Mouse (Mus musculus) forebrain, embryonic 13.5 days (tissue): ENCODE data around the gene Kdm4b. TPM values are rescaled to one million over a fixed set of nuclear protein-coding genes. Genes with fewer than 3 reads are reported as not detected.

ENCODE experiments used
- ATAC-seq: fragments of 200-750 bp; cut with Nextera tagmentation; 2 replicates; pipeline ENCODE4 v1.8.0; 2017
- H3K27ac ChIP-seq: fragments of 300-500 bp; sonication (generic); 2 replicates; pipeline ENCODE4 v1.5.1; 2015; ENCODE audit warnings: inconsistent platforms, mild to moderate bottlenecking, moderate library complexity
- H3K27me3 ChIP-seq: fragments of 300-500 bp; sonication (generic); 2 replicates; pipeline ENCODE4 v1.6.1; 2015; ENCODE audit warnings: mild to moderate bottlenecking, inconsistent platforms
- H3K36me3 ChIP-seq: fragments of 300-500 bp; sonication (generic); 2 replicates; pipeline ENCODE4 v1.6.1; 2015; ENCODE audit warnings: mild to moderate bottlenecking, inconsistent platforms; ENCODE audit not compliant: poor library complexity, severe bottlenecking
- H3K4me1 ChIP-seq: fragments of 300-500 bp; sonication (generic); 2 replicates; pipeline ENCODE4 v1.6.1; 2015; ENCODE audit warnings: inconsistent platforms
- H3K4me2 ChIP-seq: fragments of 300-500 bp; sonication (generic); 2 replicates; pipeline ENCODE4 v1.6.1; 2015; ENCODE audit warnings: inconsistent platforms, mild to moderate bottlenecking, moderate library complexity
- H3K4me3 ChIP-seq: fragments of 300-500 bp; sonication (generic); 2 replicates; pipeline ENCODE4 v1.5.1; 2015; ENCODE audit warnings: mild to moderate bottlenecking, inconsistent platforms
- H3K9ac ChIP-seq: fragments of 300-500 bp; sonication (generic); 2 replicates; pipeline ENCODE4 v1.6.1; 2015; ENCODE audit warnings: mild to moderate bottlenecking, inconsistent platforms
- H3K9me3 ChIP-seq: fragments of 300-500 bp; sonication (generic); replicated peaks from 2 replicates; pipeline ENCODE4 v1.6.1; 2016; ENCODE audit warnings: inconsistent platforms
- WGBS: fragments of 180-500 bp; shearing (Covaris S2); methylation state at CpG from one replicate; pipeline ENCODE4 v1.1.7; 2015; 5-methylcytosine and 5-hydroxymethylcytosine counted together
- polyA plus RNA-seq: library from polyadenylated mRNA; unstranded; fragments of >200 nt; fragmentation: Nextera tagmentation; extraction: Ambion mirVana; gene quantifications from 2 replicates; pipeline ENCODE4 v1.2.1, GENCODE M21; 2015

Gene Kdm4b
- polyA plus RNA-seq, 1 experiment from 2014 or later, result 51.4 TPM

DNA sequence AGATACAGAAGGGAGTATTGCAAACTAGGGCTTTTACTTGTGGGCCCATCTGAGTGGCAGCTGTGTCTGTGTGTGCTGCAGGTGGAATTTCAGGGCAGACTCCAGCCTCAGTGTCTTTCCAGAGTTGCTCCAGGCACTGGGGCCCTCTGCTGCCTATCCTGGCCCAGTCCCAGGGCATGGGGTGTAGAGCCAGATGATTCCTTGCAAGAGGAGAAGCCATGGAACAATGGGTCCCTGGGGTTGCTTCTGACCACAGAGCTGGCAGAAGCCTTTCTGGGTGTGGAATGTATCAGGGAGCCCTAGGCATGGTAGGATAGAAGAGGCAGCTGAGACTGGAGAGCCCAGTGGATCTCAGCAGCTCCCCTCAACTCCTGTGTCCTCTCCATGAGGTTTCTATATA is 5.4 kb downstream of the Kdm4b start:
- Histone ChIP-seq H3K4me3 (no peak overlapping the region), H3K27ac (no peak overlapping the region), H3K9ac (no peak overlapping the region), H3K36me3 (no peaks in the 10 kb centered on the region), H3K4me2 (no peak overlapping the region), H3K4me1 (peaks cover 46% of the 10 kb centered on the region), H3K9me3 (no peaks in the 10 kb centered on the region), H3K27me3 (no peaks in the 10 kb centered on the region)
- ATAC-seq, result no peak

DNA sequence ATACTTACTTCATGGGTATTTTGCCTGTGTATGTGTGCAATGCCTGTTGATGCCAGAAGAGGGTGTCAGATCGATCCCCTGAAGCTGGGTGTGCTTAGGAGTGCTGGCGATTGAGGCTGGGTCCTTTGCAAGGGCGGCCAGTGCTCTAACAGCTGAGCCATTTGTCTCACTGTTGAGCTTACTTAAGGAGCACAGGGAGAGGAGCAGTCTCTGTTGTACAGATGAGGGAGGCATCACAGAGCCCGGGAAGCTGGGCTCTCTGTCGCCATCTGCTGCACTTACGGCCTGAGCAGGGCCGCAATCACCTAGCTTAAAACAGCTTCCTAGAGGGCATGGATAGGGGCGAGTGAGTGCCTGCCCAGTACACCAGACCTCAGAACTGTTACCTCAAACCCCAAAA is 7.1 kb downstream of the Kdm4b start:
- peaks cover 43% of the 10 kb centered on the region for H3K4me1 ChIP-seq

DNA sequence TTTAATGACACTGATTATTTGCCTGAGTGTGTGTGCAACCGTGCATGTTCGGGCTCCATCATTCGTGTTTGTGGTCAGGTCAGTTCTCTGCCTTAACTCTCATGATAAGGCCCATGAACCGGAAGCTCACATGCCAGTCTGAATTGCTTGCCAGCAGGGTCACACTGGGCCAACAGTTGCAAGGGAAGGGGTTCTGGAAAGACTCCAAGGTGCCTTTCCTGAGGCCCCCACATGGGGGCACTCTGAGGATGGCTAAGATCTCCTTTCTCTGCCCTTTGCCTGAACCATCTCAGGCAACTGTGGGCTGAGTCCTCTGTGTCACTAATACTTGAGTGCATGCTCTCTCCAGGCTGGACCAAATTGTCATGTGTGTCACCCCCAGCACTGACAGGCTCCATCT is 11.3 kb downstream of the Kdm4b start:
- ATAC-seq, result no peak; the same call in 1 of the 2 replicates
- H3K4me1 ChIP-seq, result peaks cover 19% of the 10 kb centered on the region
- H3K4me2 ChIP-seq, result no peak overlapping the region
- no peak overlapping the region for H3K9ac ChIP-seq
- H3K9me3 ChIP-seq, result no peaks in the 10 kb centered on the region
- H3K36me3 ChIP-seq, result no peaks in the 10 kb centered on the region
- no peaks in the 10 kb centered on the region for H3K27me3 ChIP-seq
- 61% methylated on average over 4 of the region's 4 CpGs for WGBS
- no peak overlapping the region for H3K4me3 ChIP-seq
- no peak overlapping the region for H3K27ac ChIP-seq

More for the DNA sequence above, 7.1 kb downstream of the Kdm4b start:
- H3K27me3 ChIP-seq, result no peaks in the 10 kb centered on the region
- no peak overlapping the region for H3K4me2 ChIP-seq
- 41% methylated on average over 8 of the region's 8 CpGs for WGBS
- no peak overlapping the region for H3K4me3 ChIP-seq
- H3K9me3 ChIP-seq, result no peaks in the 10 kb centered on the region
- no peak overlapping the region for H3K27ac ChIP-seq
- no peaks in the 10 kb centered on the region for H3K36me3 ChIP-seq
- H3K9ac ChIP-seq, result no peak overlapping the region
- no peak for ATAC-seq

DNA sequence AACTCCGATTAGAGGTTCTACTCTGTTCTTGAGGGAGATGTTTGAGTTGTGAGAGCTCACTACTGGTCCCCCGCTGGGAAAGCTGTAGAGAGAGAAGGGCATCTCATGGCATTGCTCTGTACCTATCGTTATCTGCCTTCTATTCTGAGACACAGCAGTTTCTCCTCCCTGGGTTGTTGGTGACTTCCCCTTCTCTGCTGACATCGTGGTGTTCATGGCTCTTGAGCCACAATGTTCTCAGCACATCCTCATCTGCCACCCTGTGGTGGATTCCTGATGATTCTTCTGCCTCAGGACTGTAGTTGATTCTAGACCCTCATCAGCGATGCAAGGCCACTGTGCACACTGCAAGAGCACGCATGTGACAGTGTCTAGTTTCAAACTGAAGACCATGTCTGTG is 11.9 kb downstream of the Kdm4b start:
- WGBS, result 94% methylated on average over 6 of the region's 6 CpGs
- no peak overlapping the region for H3K9ac ChIP-seq
- no peak for ATAC-seq
- peaks cover 19% of the 10 kb centered on the region for H3K4me1 ChIP-seq
- no peaks in the 10 kb centered on the region for H3K27me3 ChIP-seq
- no peak overlapping the region for H3K27ac ChIP-seq
- no peak overlapping the region for H3K4me3 ChIP-seq
- no peak overlapping the region for H3K4me2 ChIP-seq
- H3K9me3 ChIP-seq, result no peaks in the 10 kb centered on the region
- H3K36me3 ChIP-seq, result no peaks in the 10 kb centered on the region

DNA sequence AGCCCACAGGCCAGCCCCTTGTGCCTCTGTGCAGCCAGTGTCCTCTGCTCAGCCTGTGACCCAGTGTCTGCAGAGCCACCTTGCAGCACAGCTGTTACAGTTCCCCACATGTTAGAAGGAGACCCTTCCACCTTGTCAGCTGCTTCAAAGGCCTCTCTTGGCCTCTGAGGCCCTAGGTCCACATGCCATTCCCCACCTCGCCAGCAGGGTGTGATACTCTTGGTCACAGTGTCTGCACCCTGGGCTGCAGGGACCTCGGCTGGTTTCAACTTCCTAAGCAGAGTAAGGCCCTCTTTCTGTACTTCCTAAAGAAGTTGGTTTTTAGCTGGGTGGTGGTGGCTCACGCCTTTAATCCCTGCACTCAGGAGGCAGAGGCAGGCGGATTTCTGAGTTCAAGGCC is 13.0 kb downstream of the Kdm4b start:
- no peak overlapping the region for H3K9ac ChIP-seq
- peaks cover 19% of the 10 kb centered on the region for H3K4me1 ChIP-seq
- no peaks in the 10 kb centered on the region for H3K27me3 ChIP-seq
- WGBS, result 55% methylated on average over 4 of the region's 4 CpGs
- no peak overlapping the region for H3K27ac ChIP-seq
- H3K36me3 ChIP-seq, result 0 out of 2 replicates have a peak, but pooled peaks cover under 1% of the 10 kb centered on the region
- no peaks in the 10 kb centered on the region for H3K9me3 ChIP-seq
- no peak overlapping the region for H3K4me3 ChIP-seq
- H3K4me2 ChIP-seq, result no peak overlapping the region
- ATAC-seq, result no peak

DNA sequence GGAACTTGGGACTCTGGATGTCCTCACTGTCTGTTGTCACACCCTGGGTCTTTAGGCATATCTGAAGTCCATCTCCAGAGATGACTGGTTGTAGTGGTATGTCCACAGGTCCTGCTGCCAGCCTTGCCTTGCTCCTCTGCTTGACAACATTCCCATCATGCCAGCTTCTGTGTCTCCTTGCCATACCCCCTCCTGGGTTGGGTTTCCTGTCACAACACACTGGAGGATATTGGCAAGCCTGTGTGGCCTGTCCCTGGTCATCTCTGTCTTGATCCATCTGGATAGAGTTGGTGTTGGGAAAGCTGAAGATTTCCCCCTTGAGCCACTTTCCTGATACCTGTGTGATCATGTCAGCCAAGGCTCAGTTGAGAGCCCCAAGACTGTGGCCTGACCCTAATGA is 14.9 kb downstream of the Kdm4b start:
- Histone ChIP-seq H3K4me3 (no peak overlapping the region), H3K9ac (no peak overlapping the region), H3K9me3 (no peaks in the 10 kb centered on the region), H3K4me2 (no peak overlapping the region), H3K27ac (no peak overlapping the region), H3K36me3 (peaks cover 11% of the 10 kb centered on the region; the same call in 1 of the 2 replicates), H3K27me3 (no peaks in the 10 kb centered on the region), H3K4me1 (peaks cover 21% of the 10 kb centered on the region)
- no peak for ATAC-seq

DNA sequence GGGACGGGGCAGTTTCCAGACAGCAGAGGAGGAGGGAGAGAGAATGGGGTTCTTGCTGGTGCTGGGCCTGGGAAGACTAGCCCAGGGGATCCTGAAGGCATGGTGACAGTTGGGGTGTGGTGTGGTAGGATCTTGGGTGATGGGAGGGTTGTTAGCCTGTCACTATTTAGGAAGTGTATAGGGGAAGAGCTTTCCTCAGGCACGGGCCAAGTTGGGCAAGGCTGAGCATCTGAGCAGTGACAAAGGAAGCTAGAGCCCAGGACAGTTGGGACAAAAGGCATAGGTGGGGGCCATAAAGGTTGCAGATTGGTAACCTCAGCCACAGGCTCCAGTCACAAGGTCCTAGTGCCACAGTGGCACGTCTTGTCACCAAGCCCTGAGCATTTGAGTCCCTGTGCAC is 17.6 kb downstream of the Kdm4b start:
- Histone ChIP-seq H3K36me3 (peaks cover 18% of the 10 kb centered on the region), H3K27me3 (no peaks in the 10 kb centered on the region), H3K4me2 (no peak overlapping the region), H3K9me3 (no peaks in the 10 kb centered on the region), H3K4me3 (no peak overlapping the region), H3K4me1 (peaks cover 14% of the 10 kb centered on the region), H3K9ac (no peak overlapping the region), H3K27ac (no peak overlapping the region)
- ATAC-seq, result no peak
- 85% methylated on average over 3 of the region's 3 CpGs for WGBS

DNA sequence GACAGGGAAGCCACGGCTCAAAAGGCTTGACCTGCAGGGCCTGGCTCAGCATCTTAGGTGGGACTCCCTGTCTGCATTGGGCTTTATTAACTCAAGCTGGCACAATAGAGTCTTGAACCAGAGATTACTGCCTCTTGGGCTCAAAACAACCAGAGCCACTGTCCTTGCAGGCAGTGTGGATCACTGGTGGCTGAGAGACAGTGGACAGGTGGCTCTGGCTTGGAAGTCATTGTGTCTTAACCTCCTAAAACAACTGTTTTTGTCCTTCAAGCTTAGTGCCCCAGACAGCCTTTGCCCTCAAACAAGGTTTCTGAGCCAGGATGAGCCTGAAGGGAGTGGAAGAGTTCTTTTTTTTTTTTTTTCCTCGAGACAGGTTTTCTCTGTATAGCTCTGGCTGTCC is 19.5 kb downstream of the Kdm4b start:
- no peak overlapping the region for H3K4me3 ChIP-seq
- H3K4me1 ChIP-seq, result peaks cover 16% of the 10 kb centered on the region
- H3K9ac ChIP-seq, result no peak overlapping the region
- H3K9me3 ChIP-seq, result no peaks in the 10 kb centered on the region
- H3K27ac ChIP-seq, result no peak overlapping the region
- H3K4me2 ChIP-seq, result no peak overlapping the region
- H3K36me3 ChIP-seq, result peaks cover 18% of the 10 kb centered on the region
- no peaks in the 10 kb centered on the region for H3K27me3 ChIP-seq
- no peak for ATAC-seq
- WGBS, result 82% methylated on average over 2 of the region's 2 CpGs

DNA sequence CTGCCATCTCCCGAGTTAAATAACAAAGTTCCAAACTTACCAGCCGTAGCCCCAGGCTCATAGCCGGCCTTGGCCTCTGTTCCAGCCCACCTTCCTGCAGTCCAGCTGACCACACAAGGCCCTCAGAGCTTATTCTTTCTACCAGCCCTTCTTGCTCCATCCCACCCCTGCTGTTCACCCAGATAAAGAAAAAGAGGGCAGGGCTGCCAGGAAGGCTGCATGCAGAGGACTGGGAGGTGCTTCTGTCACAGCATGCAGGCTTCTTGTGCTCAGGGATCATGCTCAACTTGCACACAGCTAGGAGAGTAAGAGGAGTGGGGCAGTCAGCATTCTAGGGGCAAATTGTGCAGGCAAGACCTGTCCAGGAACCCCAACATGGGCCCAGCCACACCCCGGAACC is 22.3 kb downstream of the Kdm4b start:
- H3K4me3 ChIP-seq, result no peak overlapping the region
- H3K36me3 ChIP-seq, result peaks cover 38% of the 10 kb centered on the region
- H3K27me3 ChIP-seq, result no peaks in the 10 kb centered on the region
- peaks cover 16% of the 10 kb centered on the region for H3K4me1 ChIP-seq
- H3K4me2 ChIP-seq, result no peak overlapping the region
- no peak overlapping the region for H3K27ac ChIP-seq
- WGBS, result 76% methylated on average over 4 of the region's 4 CpGs
- no peak for ATAC-seq
- no peak overlapping the region for H3K9ac ChIP-seq
- H3K9me3 ChIP-seq, result no peaks in the 10 kb centered on the region

DNA sequence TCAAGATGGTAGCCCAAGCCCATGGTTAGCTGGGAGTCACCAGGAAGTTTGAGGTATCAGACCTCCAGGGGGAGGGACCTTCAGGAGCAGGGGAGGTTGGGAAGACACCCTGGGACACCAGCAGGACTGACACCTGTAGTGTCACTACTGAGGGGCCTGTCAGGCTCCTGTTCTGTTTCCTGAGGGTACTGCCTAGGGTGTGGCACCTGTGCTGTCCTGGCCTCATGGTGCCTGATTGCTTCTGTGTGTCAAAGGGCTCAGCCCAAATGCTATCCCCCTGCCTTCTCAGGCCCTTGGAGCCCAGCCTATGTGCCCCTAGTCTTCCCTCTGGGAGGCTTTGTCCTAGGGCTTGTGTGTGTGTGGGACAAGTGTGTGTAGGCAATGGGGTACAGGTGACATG is 22.7 kb downstream of the Kdm4b start:
- no peak overlapping the region for H3K27ac ChIP-seq
- H3K36me3 ChIP-seq, result peaks cover 43% of the 10 kb centered on the region
- H3K4me3 ChIP-seq, result no peak overlapping the region
- peaks cover 16% of the 10 kb centered on the region for H3K4me1 ChIP-seq
- H3K9me3 ChIP-seq, result no peaks in the 10 kb centered on the region
- H3K27me3 ChIP-seq, result no peaks in the 10 kb centered on the region
- no peak overlapping the region for H3K4me2 ChIP-seq
- H3K9ac ChIP-seq, result no peak overlapping the region
- ATAC-seq, result no peak

DNA sequence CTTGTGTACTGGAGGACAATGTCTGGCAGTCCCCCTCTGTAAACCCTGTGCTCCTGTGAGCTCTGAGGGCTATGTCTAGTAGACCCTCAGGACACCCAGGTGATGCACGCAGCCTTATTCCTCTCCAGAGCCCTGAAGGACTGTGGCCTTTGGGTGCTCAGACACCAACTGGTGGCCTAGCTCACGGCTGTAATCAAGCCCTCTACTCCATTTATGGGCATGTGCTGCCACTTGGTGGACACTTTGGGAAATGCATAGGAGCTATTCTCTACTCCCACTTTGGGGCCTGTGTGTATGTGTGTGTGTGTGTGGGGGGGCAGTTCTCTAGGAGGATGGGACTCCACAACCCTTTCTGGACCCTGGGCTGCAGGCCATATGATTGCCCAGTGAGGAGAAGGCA is 24.8 kb downstream of the Kdm4b start:
- H3K9ac ChIP-seq, result 0 out of 2 replicates have a peak overlapping the region, but pooled peaks have one; percentile 2
- peaks cover 13% of the 10 kb centered on the region for H3K4me1 ChIP-seq
- H3K9me3 ChIP-seq, result no peaks in the 10 kb centered on the region
- H3K27me3 ChIP-seq, result no peaks in the 10 kb centered on the region
- peak; percentile 66 for ATAC-seq
- no peak overlapping the region for H3K4me2 ChIP-seq
- H3K27ac ChIP-seq, result no peak overlapping the region
- 34% methylated on average over 2 of the region's 2 CpGs for WGBS
- H3K36me3 ChIP-seq, result peaks cover 53% of the 10 kb centered on the region
- no peak overlapping the region for H3K4me3 ChIP-seq

DNA sequence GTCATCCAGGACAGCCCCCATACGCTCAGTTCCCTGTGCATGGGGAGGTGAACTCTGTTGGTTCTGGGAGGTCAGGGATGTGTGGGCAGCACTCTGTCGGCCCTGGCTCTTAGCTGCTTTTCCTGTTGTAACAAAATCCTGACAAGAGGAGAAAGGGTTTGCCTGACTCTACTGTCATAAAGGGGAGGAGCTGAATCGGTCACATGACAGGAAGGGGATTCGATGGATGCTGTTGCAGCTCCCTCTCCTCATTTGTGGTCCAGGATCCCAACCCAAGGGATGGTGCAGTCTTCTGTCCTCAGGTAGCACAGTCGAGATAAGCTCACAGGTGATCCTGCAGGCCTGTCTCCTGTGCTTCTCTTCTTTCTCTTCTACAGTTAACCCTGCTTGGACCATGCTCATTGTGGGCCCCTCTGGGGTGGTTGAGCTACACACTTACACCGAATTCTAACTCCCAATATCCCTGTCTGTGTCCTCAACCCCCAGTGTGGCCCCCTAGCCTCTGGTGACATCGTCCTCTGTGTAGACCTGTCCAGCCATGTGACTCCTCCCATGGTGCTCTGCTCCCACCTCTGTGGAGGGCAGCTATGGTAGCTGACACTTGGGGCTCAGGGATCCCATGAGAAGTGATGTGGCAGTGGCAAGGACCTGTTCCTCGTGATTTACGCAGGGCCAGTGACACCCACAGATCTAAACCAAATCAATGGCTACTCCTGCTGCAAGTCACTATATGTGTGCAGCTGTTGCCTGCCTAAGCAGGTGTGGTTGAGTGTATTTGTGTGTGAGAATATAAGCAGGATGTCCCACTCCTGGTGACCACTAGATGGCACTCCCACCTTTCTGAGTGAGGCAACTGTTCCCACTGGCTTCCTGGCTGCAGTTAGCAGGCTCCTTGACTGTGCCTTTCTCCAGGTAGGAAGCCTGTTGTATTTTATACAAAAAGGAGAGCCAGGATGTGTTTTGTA is 31.3 kb downstream of the Kdm4b start:
- H3K36me3 ChIP-seq, result peaks cover 86% of the 10 kb centered on the region
- no peak overlapping the region for H3K4me2 ChIP-seq
- no peak overlapping the region for H3K9ac ChIP-seq
- no peaks in the 10 kb centered on the region for H3K9me3 ChIP-seq
- H3K27me3 ChIP-seq, result no peaks in the 10 kb centered on the region
- peaks cover 16% of the 10 kb centered on the region for H3K4me1 ChIP-seq
- H3K27ac ChIP-seq, result no peak overlapping the region
- no peak overlapping the region for H3K4me3 ChIP-seq
- WGBS, result 74% methylated on average over 9 of the region's 9 CpGs
- peak; percentile 81 for ATAC-seq
